Mouse (Mus musculus) NIH3T3 (cell line): ENCODE measurements around the gene Vwa7.

Source experiments
- DNase-seq: peaks from one replicate; pipeline ENCODE4 v3.0.0-alpha.2; 2012; ENCODE audit warnings: low read depth

The Vwa7 gene

DNA sequence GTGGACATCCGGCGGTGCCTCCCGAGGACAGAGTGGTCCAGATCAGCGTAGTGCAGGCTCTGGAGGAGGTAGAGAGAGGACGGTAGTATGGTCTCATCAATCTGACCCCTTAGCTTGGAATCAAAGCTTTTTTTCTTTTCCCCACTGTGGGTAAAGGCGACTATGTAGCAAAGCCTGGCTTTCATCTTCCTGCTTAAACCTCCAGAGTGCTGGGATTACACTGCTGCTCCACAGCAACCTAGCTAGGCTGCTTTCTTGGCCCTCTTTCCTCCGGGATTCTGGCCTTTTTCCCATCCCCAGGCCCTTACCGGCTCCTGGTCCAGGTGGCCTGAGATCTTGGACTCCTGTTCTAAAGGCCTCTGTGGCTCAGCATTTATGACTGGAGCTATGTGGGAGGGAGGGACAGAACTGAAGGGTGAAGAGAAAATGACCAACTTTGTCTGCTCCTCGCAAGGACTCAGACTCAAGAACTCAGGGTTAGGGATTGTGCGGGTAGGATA lies 48.0 kb downstream of the Vwa7 start:
- no peak for DNase-seq

GRCm38 (mm10) chr17:35064951-35065947 lies 48.9 kb downstream of the Vwa7 start, which contains the start of gene Ly6g6c:
Ly6g6c (plus strand) TSS chr17:35065388.
- no peak for DNase-seq

- DNase-seq: no peak
Observed at GRCm38 (mm10) chr17:35066084-35066483, 49.7 kb downstream of the Vwa7 start, which contains the start of gene Mpig6b. Mpig6b (minus strand) TSS chr17:35066184.

DNA sequence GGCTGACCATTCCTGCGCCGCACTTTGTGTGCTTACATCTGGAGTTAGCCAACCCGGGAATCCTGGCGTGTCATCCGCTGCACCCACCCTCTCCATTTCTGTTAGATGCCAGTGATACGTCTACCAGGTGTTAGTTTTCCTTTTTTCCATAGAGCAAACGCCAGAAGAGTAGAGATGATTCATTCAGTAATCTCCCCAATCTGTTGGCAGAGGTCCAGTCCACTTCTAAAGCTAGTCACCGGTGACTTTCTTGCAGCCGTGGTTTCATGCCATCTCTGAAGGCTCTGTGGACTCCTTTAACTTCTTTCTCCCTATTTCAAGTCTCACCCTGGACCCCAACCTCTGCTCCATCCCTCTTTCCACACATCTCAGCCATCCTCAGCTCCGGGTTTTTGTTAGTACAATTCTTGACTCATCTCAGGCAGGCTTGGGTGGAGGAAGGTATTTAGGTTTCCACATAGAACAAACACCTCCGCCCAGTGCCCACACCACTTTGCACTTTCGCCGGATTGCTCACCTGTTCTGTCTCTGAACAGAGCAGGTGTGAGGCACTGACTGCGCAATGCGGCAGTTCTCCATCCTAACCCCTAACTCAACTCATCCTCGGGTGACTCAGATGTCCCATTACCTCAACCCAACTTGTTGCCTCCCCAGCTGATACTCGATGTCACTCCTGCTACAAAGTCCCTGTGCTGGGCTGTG lies 52.0 kb downstream of the Vwa7 start:
- DNase-seq: peak; percentile 52

- DNase-seq: peak; percentile 18
Observed at GRCm38 (mm10) chr17:35070556-35071229, 54.3 kb downstream of the Vwa7 start.

GRCm38 (mm10) chr17:35071454-35071853 lies 55.1 kb downstream of the Vwa7 start:
- DNase-seq: no peak

DNA sequence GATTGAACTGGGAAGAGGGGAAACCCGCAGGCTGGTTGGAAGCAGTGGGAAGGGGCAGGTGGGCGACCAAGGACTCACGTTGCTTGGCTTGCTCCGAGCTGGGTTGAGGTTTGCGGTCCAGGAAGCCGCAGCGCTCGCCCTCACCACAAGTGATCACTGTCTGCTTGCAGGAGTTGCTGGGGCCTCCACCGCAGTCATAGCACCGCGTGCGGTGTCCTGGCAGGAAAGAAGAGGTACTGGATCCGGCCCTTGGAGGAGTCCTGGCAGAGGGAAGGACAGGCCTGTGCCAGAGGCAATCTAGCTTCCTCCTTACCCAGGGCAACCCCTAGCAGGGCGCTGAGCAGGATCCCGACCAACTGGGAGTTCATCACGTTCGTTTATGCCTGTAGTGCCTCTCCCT lies 57.7 kb downstream of the Vwa7 start:
- no peak for DNase-seq
